Mouse (Mus musculus): ENCODE measurements around the gene Cwc22. TPM values are rescaled to one million over a fixed set of nuclear protein-coding genes. Genes with fewer than 3 reads are reported as not detected.

The Cwc22 gene
- total RNA-seq, 2 experiments from 2014 or later, result 35.6 to 103 TPM

- no peak for ATAC-seq (replicated peaks; ENCODE audit: poor library complexity)
Measured at GRCm38 (mm10) chr2:77970556-77970955, 24.4 kb upstream of the Cwc22 start.

- ATAC-seq (replicated peaks; ENCODE audit: poor library complexity), result no peak
Measured at GRCm38 (mm10) chr2:77969956-77970355, 23.8 kb upstream of the Cwc22 start.

- no peak for ATAC-seq (replicated peaks; ENCODE audit: poor library complexity)
Measured at GRCm38 (mm10) chr2:77962450-77963193, 16.4 kb upstream of the Cwc22 start.

GRCm38 (mm10) chr2:77961256-77961655 lies 15.1 kb upstream of the Cwc22 start:
- no peak for ATAC-seq (replicated peaks; ENCODE audit: poor library complexity)

GRCm38 (mm10) chr2:77960711-77961110 lies 14.5 kb upstream of the Cwc22 start:
- ATAC-seq (replicated peaks; ENCODE audit: poor library complexity), result no peak

GRCm38 (mm10) chr2:77959341-77959740 lies 13.2 kb upstream of the Cwc22 start:
- ATAC-seq (replicated peaks; ENCODE audit: poor library complexity), result no peak

GRCm38 (mm10) chr2:77951415-77951913 lies 5.3 kb upstream of the Cwc22 start:
- no peak for ATAC-seq (replicated peaks; ENCODE audit: poor library complexity)

- ATAC-seq (replicated peaks; ENCODE audit: poor library complexity), result no peak
Measured at GRCm38 (mm10) chr2:77950111-77950510, 3.9 kb upstream of the Cwc22 start.

- no peak for ATAC-seq (replicated peaks; ENCODE audit: poor library complexity)
Measured at GRCm38 (mm10) chr2:77949521-77949920, 3.3 kb upstream of the Cwc22 start.

GRCm38 (mm10) chr2:77948921-77949320 lies 2.7 kb upstream of the Cwc22 start:
- no peak for ATAC-seq (replicated peaks; ENCODE audit: poor library complexity)

- no peak for ATAC-seq (replicated peaks; ENCODE audit: poor library complexity)
Measured at GRCm38 (mm10) chr2:77948126-77948525, 2.0 kb upstream of the Cwc22 start.

- ATAC-seq (replicated peaks; ENCODE audit: poor library complexity), result no peak
Measured at GRCm38 (mm10) chr2:77947161-77947870, 1.1 kb upstream of the Cwc22 start.

GRCm38 (mm10) chr2:77944860-77945595 lies 1.1 kb downstream of the Cwc22 start:
- no peak for ATAC-seq (replicated peaks; ENCODE audit: poor library complexity)

GRCm38 (mm10) chr2:77944281-77944680 lies 1.9 kb downstream of the Cwc22 start:
- no peak for ATAC-seq (replicated peaks; ENCODE audit: poor library complexity)

- no peak for ATAC-seq (replicated peaks; ENCODE audit: poor library complexity)
Measured at GRCm38 (mm10) chr2:77941944-77942343, 4.2 kb downstream of the Cwc22 start.

- ATAC-seq (replicated peaks; ENCODE audit: poor library complexity), result no peak
Measured at GRCm38 (mm10) chr2:77938317-77938716, 7.9 kb downstream of the Cwc22 start.

- no peak for ATAC-seq (replicated peaks; ENCODE audit: poor library complexity)
Measured at GRCm38 (mm10) chr2:77937818-77938217, 8.4 kb downstream of the Cwc22 start.

GRCm38 (mm10) chr2:77934138-77934537 lies 12.0 kb downstream of the Cwc22 start:
- ATAC-seq (replicated peaks; ENCODE audit: poor library complexity), result no peak

- ATAC-seq (replicated peaks; ENCODE audit: poor library complexity), result no peak
Measured at GRCm38 (mm10) chr2:77933630-77934029, 12.5 kb downstream of the Cwc22 start.

- no peak for ATAC-seq (replicated peaks; ENCODE audit: poor library complexity)
Measured at GRCm38 (mm10) chr2:77931958-77932357, 14.2 kb downstream of the Cwc22 start.

- ATAC-seq (replicated peaks; ENCODE audit: poor library complexity), result no peak
Measured at GRCm38 (mm10) chr2:77928352-77928751, 17.8 kb downstream of the Cwc22 start.

GRCm38 (mm10) chr2:77926468-77926867 lies 19.7 kb downstream of the Cwc22 start:
- no peak for ATAC-seq (replicated peaks; ENCODE audit: poor library complexity)

Measured in megakaryocyte progenitor cell, adult 5-6 weeks (primary cell).